Mouse (Mus musculus) ES-Bruce4 (cell line): ENCODE data around the gene Ostc.

Experiments used
- CTCF ChIP-seq: IDR thresholded peaks from one replicate; pipeline ENCODE4 v1.8.1; 2011; ENCODE audit warnings: low read depth, low read length
- POLR2A ChIP-seq: IDR thresholded peaks from one replicate; pipeline ENCODE4 v1.8.1; 2011; ENCODE audit warnings: low read length; ENCODE audit not compliant: insufficient read depth

DNA sequence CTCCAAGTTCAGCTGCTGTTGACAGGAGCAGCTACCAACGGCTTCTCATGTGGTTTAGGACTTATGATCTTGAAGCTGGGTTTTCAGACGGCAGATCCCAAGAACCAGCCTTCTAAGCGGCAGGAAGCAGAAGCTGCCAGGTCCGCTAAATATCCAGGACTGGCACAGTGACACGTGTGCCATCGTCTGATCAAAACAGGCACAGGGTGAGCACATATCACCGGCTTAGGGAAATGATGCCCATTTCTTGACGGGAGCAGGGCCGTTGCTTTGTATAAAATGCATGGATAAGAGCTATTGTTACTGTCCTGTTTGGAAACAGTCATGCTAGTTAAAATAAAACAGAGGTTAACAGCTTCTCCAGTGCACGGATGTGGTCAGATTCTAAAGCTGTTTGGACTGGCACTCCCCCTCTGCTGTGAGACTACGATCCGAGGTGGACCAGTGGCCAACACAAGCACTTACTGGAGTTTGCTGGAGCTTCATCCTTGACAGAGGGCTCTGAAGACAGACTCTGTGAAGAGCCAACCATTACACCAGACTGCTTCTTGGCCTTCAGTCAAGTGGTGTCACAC is 17.6 kb downstream of the Ostc start:
- TF ChIP-seq POLR2A = no peak
- no peak for TF ChIP-seq CTCF
